Mouse (Mus musculus) stomach, postnatal 0 days (tissue): ENCODE results near the gene Ppm1j.

Experiments
- CTCF ChIP-seq: IDR thresholded peaks from 2 replicates; pipeline ENCODE4 v1.5.1; 2016; ENCODE audit warnings: antibody characterized with exemption, low read depth, mild to moderate bottlenecking, moderate library complexity
- EP300 ChIP-seq: optimal IDR thresholded peaks from 2 replicates; pipeline ENCODE3; 2016; ENCODE audit warnings: antibody characterized with exemption

DNA sequence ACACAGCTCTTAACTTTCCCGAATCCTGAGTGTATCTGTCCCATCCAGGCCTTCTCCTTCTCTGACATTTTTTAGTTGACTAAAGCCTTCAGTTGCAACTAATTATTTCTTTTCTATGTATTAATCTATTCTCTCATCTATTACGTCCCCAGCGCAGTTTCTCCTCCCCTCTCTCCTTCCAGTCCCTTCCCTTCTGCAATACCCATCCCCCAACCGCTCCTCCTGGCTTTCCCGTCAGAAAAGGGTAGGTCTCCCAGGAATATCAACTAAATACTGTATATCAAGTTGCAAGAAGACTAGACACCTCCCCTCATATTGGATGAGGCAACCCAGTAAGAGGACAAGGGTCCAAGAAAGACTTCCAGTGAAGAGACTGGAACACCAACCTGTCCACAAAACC lies 22.0 kb upstream of the Ppm1j start:
- TF ChIP-seq EP300 (no peak), CTCF (no peak)
